Mouse (Mus musculus): ENCODE measurements around the gene Olfr1289.

Olfr1289 gene

GRCm38 (mm10) chr2:111480519-111480918 is at the start of gene Olfr1289:
TSS of gene Olfr1289 (plus strand) at chr2:111480819.
- no peak for ATAC-seq (ENCODE audit: low TSS enrichment)

- no peak for ATAC-seq (ENCODE audit: low TSS enrichment)
Observed at GRCm38 (mm10) chr2:111448842-111449241, 31.8 kb upstream of the Olfr1289 start, which contains the start of gene Olfr1287. TSS of gene Olfr1287 (plus strand) at chr2:111449142.

- no peak for ATAC-seq (ENCODE audit: low TSS enrichment)
Observed at GRCm38 (mm10) chr2:111473801-111474200, 6.8 kb upstream of the Olfr1289 start, which contains the start of gene Olfr1288. TSS of gene Olfr1288 (plus strand) at chr2:111474101.

GRCm38 (mm10) chr2:111493729-111494128 is 13.1 kb downstream of the Olfr1289 start, which contains the start of gene Olfr1290:
TSS of gene Olfr1290 (minus strand) at chr2:111493829.
- ATAC-seq (ENCODE audit: low TSS enrichment): no peak

GRCm38 (mm10) chr2:111496880-111497279 is 16.3 kb downstream of the Olfr1289 start, which contains the start of gene Olfr1291-ps1:
TSS of gene Olfr1291-ps1 (plus strand) at chr2:111497180.
- ATAC-seq (ENCODE audit: low TSS enrichment): no peak

- no peak for ATAC-seq (ENCODE audit: low TSS enrichment)
Observed at GRCm38 (mm10) chr2:111517451-111517850, 36.8 kb downstream of the Olfr1289 start.

GRCm38 (mm10) chr2:111524903-111525302 is 44.3 kb downstream of the Olfr1289 start, which contains the start of gene Olfr1293-ps:
TSS of gene Olfr1293-ps (plus strand) at chr2:111525203.
- ATAC-seq (ENCODE audit: low TSS enrichment): no peak

All from frontal cortex, adult (tissue).